Mouse (Mus musculus) 416B (cell line): ENCODE measurements around the gene Gm49383.
"Not testable (repeated sequence)": the region's sequence is repeated elsewhere in the genome, so short reads cannot be mapped to it uniquely, and the experiment has no call there.

Experiments used
- DNase-seq: peaks from one replicate; pipeline ENCODE4 v3.0.0; 2011; ENCODE audit warnings: low read depth

The Gm49383 gene

GRCm38 (mm10) chr12:69164904-69165303, 32.0 kb downstream of the Gm49383 start:
- peak; percentile 52 for DNase-seq

DNA sequence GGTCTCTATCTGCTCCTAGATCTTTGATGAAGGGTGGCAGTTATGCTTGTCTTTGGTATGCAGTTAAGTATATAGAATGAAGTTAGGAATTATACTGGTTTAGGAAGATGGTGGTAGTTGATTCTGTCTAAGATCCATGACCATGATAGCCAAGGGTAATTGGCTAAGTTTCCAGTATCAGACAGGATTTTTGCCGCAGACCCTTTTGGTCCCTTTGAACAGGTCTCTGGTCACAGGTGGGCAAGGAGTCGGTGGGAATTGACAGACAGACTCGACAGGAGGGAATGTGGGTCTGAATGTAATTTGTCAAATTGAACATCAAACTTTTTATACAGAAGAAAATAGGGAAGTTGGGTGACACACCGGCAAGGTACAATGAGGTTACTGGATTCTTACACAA, 33.3 kb downstream of the Gm49383 start:
- not testable (repeated sequence) for DNase-seq

GRCm38 (mm10) chr12:69160677-69161076, 36.2 kb downstream of the Gm49383 start:
- not testable (repeated sequence) for DNase-seq

- peak; percentile 92 for DNase-seq
These were observed 37.3 kb downstream of the Gm49383 start for GRCm38 (mm10) chr12:69159578-69159940.

- DNase-seq = peak; percentile 100
These were observed 37.9 kb downstream of the Gm49383 start, which contains the start of gene Rps29 for GRCm38 (mm10) chr12:69158765-69159577. Gene Rps29 (minus strand): TSS chr12:69159186.

DNA sequence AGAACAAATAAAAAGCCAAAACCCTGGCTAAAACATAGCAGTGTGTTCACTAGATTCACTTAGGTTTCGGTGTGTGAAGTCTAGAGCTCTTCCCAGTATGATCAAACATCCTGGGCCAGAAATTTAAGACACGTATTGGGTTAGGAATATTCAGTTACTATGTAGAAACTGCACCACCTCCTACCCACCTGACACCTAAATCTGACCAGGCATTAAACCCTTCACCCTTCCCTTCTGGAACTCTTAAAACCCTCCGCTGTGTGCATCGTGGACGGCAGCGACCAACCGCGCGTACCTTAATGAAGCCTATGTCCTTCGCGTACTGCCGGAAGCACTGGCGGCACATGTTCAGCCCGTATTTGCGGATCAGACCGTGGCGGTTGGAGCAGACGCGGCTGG, 38.5 kb downstream of the Gm49383 start:
- DNase-seq = no peak

GRCm38 (mm10) chr12:69157107-69157506, 39.8 kb downstream of the Gm49383 start:
- DNase-seq = no peak

GRCm38 (mm10) chr12:69156436-69156835, 40.5 kb downstream of the Gm49383 start:
- no peak for DNase-seq

DNA sequence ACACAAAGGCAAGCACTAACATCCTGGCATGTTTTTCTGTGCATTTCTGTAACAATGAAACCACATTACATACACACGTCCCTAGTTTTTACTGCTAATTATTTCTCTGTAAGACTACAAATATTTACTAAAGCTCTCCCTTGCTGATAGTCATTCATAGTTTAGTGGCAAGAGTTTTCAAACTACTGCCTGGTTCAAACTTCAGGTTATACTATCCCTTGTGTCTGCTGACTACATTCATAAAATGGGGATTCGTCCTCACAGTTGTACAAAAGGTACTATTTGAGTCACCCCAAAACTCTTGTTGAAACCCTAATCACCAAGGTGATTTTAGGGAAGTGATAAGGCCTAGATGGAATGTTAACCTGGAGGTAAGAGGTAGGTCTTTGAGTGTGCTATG, 41.0 kb downstream of the Gm49383 start:
- no peak for DNase-seq

GRCm38 (mm10) chr12:69150049-69150448, 46.9 kb downstream of the Gm49383 start:
- DNase-seq = no peak

DNA sequence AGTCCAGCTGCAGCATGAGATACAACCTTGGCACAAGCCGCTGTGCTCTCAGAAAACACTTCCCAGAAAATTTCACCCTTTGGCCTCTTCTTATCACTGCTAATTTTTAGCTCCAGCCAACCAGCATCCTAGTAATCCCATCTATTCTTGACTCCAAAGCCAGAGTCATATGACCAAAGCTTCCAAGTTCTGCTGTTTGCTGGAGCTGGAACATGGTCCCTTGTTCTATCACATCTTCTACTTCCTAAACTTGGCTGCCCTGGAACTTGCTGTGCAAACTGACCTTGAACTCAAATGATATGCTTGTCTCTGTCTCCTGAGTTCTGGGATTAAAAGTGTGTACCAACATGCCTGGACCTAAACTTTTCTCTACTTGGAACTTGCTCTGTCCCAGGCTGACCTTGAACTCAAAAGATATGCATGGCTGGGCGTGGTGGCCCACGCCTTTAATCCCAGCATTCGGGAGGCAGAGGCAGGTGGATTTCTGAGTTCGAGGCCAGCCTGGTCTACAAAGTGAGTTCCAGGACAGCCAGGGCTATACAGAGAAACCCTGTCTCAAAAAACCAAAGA, 49.7 kb downstream of the Gm49383 start:
- no peak for DNase-seq

GRCm38 (mm10) chr12:69143460-69143859, 53.4 kb downstream of the Gm49383 start:
- DNase-seq = no peak

- no peak for DNase-seq
These were observed 57.1 kb downstream of the Gm49383 start for GRCm38 (mm10) chr12:69139841-69140240.

GRCm38 (mm10) chr12:69139201-69139600, 57.7 kb downstream of the Gm49383 start:
- DNase-seq = no peak
